ENCODE assay signal across 8 mouse cellular contexts in genomic region chr5:65535457-65536067, GRCm38 (mm10). TPM values are rescaled to one million over a fixed set of nuclear protein-coding genes. Genes with fewer than 3 reads are reported as not detected.
DNase-seq lines count a peak whose midpoint lies in the region; ATAC-seq and TF ChIP-seq lines count a peak whose summit lies in the region.

No protein-coding gene starts in this region.

- no peak overlapping the region for H3K4me2 ChIP-seq in forebrain, embryonic 13.5 days

- ATAC-seq in neutrophil, adult 5-6 weeks (ENCODE audit: extremely low read depth, insufficient number of reproducible peaks, low FRiP score, poor library complexity, severe bottlenecking): peak; percentile 42; the same call in 1 of the 2 replicates
- ATAC-seq in forebrain, embryonic 13.5 days: no peak

- H3K27ac ChIP-seq in gastrocnemius, adult 2 months: peak overlapping the region; percentile 99
- no peak overlapping the region for H3K27ac ChIP-seq in forebrain, embryonic 13.5 days

- H3K4me3 ChIP-seq in gastrocnemius, adult 2 months: peak overlapping the region; percentile 98; the same call in 1 of the 2 replicates
- H3K4me3 ChIP-seq in forebrain, embryonic 13.5 days: no peak overlapping the region

- H3K27me3 ChIP-seq in forebrain, embryonic 13.5 days: no peaks in the 10 kb centered on the region

- DNase-seq in gastrocnemius, adult 2 months: no peak
- DNase-seq in gastrocnemius, postnatal 36 days: no peak
- DNase-seq in 3134 (ENCODE audit: extremely low read depth, insufficient read length, low spot score) (peak; percentile 65), NIH3T3 (ENCODE audit: low read depth) (peak; percentile 78)
- peak; percentile 75 for DNase-seq in embryo, embryonic 10.5 days (ENCODE audit: low spot score)
- DNase-seq in left cerebral cortex, postnatal 25 days (ENCODE audit: low spot score in 2 of 2): peak; percentile 4 to 33

- peak; percentile 80 for TF ChIP-seq CTCF in gastrocnemius, adult 2 months (IDR thresholded peaks at IDR 0.05)

- no peak overlapping the region for H3K9ac ChIP-seq in forebrain, embryonic 13.5 days

- no peaks in the 10 kb centered on the region for H3K9me3 ChIP-seq in forebrain, embryonic 13.5 days (replicated peaks)

- WGBS in forebrain, embryonic 13.5 days: 76% methylated on average over 5 of the region's 5 CpGs

- H3K36me3 ChIP-seq in forebrain, embryonic 13.5 days (ENCODE audit: poor library complexity, severe bottlenecking): no peaks in the 10 kb centered on the region

- H3K4me1 ChIP-seq in forebrain, embryonic 13.5 days: peaks cover 14% of the 10 kb centered on the region

- intact Hi-C loops in gastrocnemius, adult 2 months (cut with DNase I): loop anchor here (2.0 to 5.0 kb wide), 3 partner anchors 43 to 161 kb away; partner anchors contain the start of gene Gm43552
- intact Hi-C loops in gastrocnemius, postnatal 36 days (cut with DNase I): loop anchor here (1.0 kb wide), 1 partner anchor 162 kb away; no protein-coding TSS in a partner anchor
- intact Hi-C loops in left cerebral cortex, postnatal 25 days (cut with DNase I): loop anchor here (2.0 to 5.0 kb wide), 3 partner anchors 101 to 227 kb away; partner anchors contain the start of genes N4bp2 and Ugdh

RNA-seq across cellular contexts. Expression of gene Smim14, which starts 1.4 kb away (rescaled TPM):
- 10 to 100 TPM; 39.2 to 41.7 TPM for total RNA-seq in gastrocnemius, adult 2 months (2021)
- total RNA-seq in gastrocnemius, postnatal 36 days (2021): 10 to 100 TPM; 29.5 to 32.5 TPM
- 100 to 1,000 TPM; 152 to 164 TPM for total RNA-seq in left cerebral cortex, postnatal 25 days (2021)
- total RNA-seq in neutrophil, adult 5-6 weeks (2017): 293 and 297 TPM in 2 replicates
- 131 and 133 TPM in 2 replicates for polyA plus RNA-seq in forebrain, embryonic 13.5 days (2015; fragmentation: Nextera tagmentation; extraction: Ambion mirVana)

RNA-seq across cellular contexts. Expression of gene Ube2k, which starts 1.5 kb away (rescaled TPM):
- total RNA-seq in gastrocnemius, adult 2 months (2021): 10 to 100 TPM; 62.1 to 65.9 TPM
- 10 to 100 TPM; 55.2 to 58.7 TPM for total RNA-seq in gastrocnemius, postnatal 36 days (2021)
- 100 to 1,000 TPM; 125 to 129 TPM for total RNA-seq in left cerebral cortex, postnatal 25 days (2021)
- 42.8 and 43.2 TPM in 2 replicates for total RNA-seq in neutrophil, adult 5-6 weeks (2017)
- polyA plus RNA-seq in forebrain, embryonic 13.5 days (2015; fragmentation: Nextera tagmentation; extraction: Ambion mirVana): 194 and 196 TPM in 2 replicates

RNA-seq across cellular contexts. Expression of gene Gm43552, which starts 42.9 kb away (rescaled TPM):
- total RNA-seq in gastrocnemius, adult 2 months (2021): not detected
- total RNA-seq in gastrocnemius, postnatal 36 days (2021): not detected
- total RNA-seq in left cerebral cortex, postnatal 25 days (2021): not detected
- total RNA-seq in neutrophil, adult 5-6 weeks (2017): not detected in 2 replicates
- not detected in 2 replicates for polyA plus RNA-seq in forebrain, embryonic 13.5 days (2015; fragmentation: Nextera tagmentation; extraction: Ambion mirVana)

Comparison
In these comparisons a context has a peak if more than half of its experiments do, and no peak if none do; other contexts are left out.
1. DNase-seq: peak in 3134 (single experiment), NIH3T3 (single experiment), embryo, embryonic 10.5 days (single experiment) and left cerebral cortex, postnatal 25 days (2 of 2); none in gastrocnemius, adult 2 months (single experiment) and gastrocnemius, postnatal 36 days (0 of 2).